Mouse (Mus musculus): ENCODE measurements around the gene Mex3a.

Mex3a gene

DNA sequence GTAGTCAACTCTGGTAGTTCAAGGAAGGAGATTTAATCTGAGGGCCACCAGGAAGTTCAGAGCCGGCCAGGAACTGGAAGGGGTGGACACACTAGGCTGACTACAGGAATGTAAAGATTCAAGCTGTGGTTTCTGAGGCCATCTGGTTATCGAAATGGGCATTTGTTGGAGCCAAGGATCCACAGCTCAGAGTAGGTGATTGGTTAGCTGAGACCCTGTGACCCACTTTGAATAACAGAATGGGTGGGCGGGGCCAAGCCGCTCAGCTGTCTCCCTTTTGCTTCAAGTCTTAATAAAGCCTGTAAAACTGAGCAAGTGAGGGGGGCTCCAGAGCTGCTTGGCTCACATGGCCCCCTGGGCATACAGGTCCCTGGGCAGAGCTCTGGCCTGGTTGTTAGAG lies 29.8 kb downstream of the Mex3a start:
- H3K4me3 ChIP-seq (replicated peaks; ENCODE audit: low read length) = peak overlapping the region; percentile 13
- no peak for TF ChIP-seq POU5F1 (IDR thresholded peaks at IDR 0.05; ENCODE audit: borderline replicate concordance, low read length)
- H3K9me3 ChIP-seq (ENCODE audit: low read length) = no peaks in the 10 kb centered on the region
- peaks cover 99% of the 10 kb centered on the region for H3K4me1 ChIP-seq (replicated peaks; ENCODE audit: low read depth, low read length)
- peaks cover 100% of the 10 kb centered on the region for H3K36me3 ChIP-seq (ENCODE audit: insufficient read depth, low read length)
- no peaks in the 10 kb centered on the region for H3K27me3 ChIP-seq (ENCODE audit: insufficient read depth, low read length)

DNA sequence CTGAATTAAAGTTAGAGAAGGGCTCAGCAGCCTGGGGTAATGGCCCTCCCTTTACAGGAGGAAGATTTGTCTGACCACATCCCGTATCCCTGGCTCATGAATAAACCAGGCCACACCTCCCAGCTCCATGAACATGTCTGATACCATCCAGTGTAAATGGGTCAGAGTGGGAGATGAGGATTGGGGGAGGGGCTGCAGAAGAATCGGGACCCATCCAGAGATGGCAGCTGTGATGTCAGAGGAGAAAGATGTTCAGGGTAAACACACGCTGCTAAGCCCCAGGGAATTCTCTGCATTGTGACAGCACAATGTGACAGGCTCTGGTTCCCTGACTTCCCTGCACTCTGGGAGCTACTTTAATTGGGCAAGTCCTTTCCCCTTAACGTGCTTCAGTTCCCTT lies 31.2 kb downstream of the Mex3a start:
- Histone ChIP-seq H3K9me3 (ENCODE audit: low read length) (0 out of 2 replicates have a peak, but pooled peaks cover 3% of the 10 kb centered on the region), H3K4me1 (replicated peaks; ENCODE audit: low read depth, low read length) (peaks cover 100% of the 10 kb centered on the region), H3K27me3 (ENCODE audit: insufficient read depth, low read length) (no peaks in the 10 kb centered on the region), H3K4me3 (replicated peaks; ENCODE audit: low read length) (peak overlapping the region; percentile 35), H3K36me3 (ENCODE audit: insufficient read depth, low read length) (peaks cover 100% of the 10 kb centered on the region)
- TF ChIP-seq NANOG (IDR thresholded peaks at IDR 0.05; ENCODE audit: borderline replicate concordance, low read length) (no peak), CTCF (conservative IDR thresholded peaks at IDR 0.05; ENCODE audit: low read length) (no peak), POU5F1 (IDR thresholded peaks at IDR 0.05; ENCODE audit: borderline replicate concordance, low read length) (no peak)

DNA sequence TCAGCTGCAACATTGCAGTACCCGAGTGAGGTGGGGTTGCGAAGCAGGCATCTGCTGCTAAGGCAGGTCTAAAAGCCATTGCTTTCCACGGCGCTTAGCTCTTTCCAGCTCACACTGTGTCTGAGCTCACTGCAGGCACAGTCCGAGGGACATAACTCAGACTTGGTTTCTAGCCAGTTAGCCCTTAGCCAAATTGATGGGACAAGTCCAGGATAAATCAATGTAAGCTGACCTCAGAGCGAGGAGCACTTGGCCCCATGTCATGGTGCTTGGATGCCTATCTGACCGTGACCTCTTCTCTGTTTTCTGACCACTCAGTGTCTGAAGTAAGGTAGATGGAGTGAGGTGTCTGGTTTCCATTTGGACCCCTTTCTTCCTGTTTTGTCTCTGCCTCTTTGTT lies 31.8 kb downstream of the Mex3a start:
- Histone ChIP-seq H3K9me3 (ENCODE audit: low read length) (peaks cover 8% of the 10 kb centered on the region), H3K27me3 (ENCODE audit: insufficient read depth, low read length) (no peaks in the 10 kb centered on the region), H3K4me1 (replicated peaks; ENCODE audit: low read depth, low read length) (peaks cover 100% of the 10 kb centered on the region), H3K4me3 (replicated peaks; ENCODE audit: low read length) (peak overlapping the region; percentile 35), H3K36me3 (ENCODE audit: insufficient read depth, low read length) (peaks cover 100% of the 10 kb centered on the region)
- TF ChIP-seq NANOG (IDR thresholded peaks at IDR 0.05; ENCODE audit: borderline replicate concordance, low read length) = no peak
- TF ChIP-seq CTCF (conservative IDR thresholded peaks at IDR 0.05; ENCODE audit: low read length) = no peak

DNA sequence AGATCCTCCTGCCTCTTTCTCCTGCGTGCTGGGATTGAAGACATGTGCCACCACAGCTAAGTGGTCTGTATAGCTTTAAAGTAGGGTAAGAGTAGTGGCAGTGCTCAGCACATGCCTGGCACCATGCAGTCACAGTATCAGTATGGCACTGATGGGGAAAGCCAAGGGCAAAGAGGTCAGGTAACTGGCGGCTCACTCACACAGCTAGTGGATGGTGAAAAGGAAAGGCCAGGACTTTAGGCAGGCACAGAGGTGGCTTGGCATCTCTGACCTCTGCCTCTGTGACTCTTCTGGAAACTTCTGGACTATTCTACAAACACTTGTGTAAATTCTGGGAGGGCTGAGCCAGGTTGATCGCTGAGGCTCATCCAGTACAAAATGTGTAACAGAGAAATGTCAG lies 33.9 kb downstream of the Mex3a start:
- no peaks in the 10 kb centered on the region for H3K27me3 ChIP-seq (ENCODE audit: insufficient read depth, low read length)
- TF ChIP-seq POU5F1 (IDR thresholded peaks at IDR 0.05; ENCODE audit: borderline replicate concordance, low read length) = no peak
- no peak for TF ChIP-seq NANOG (IDR thresholded peaks at IDR 0.05; ENCODE audit: borderline replicate concordance, low read length)

DNA sequence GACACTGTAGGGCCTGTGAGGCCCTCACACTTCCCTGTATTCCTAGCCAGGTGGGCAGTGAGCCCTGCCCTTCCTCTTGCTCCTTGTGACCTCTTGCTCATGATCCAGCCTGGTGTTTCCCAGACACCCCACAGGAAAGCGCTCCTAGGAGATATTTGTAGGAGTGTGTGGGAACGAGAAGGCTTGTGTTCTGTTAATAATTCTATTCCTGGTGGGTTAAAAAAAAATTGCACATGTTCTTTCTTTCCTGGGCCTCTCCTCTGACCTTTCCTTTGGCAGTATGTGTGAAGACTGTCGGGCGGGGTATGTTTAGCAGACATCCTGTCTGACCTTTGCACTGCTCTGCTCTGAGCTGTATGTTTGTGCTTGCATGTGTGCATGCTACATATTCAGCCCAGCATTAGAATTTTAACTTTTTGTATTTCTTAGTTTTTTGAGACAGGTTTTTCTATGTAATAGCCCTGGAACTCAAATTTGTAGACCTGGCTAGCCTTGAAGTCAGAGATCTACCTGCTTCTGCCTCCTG lies 34.4 kb downstream of the Mex3a start:
- Histone ChIP-seq H3K27me3 (ENCODE audit: insufficient read depth, low read length) (no peaks in the 10 kb centered on the region), H3K4me3 (replicated peaks; ENCODE audit: low read length) (peak overlapping the region; percentile 80)
- no peak for TF ChIP-seq POU5F1 (IDR thresholded peaks at IDR 0.05; ENCODE audit: borderline replicate concordance, low read length)

More for the DNA sequence above, 33.9 kb downstream of the Mex3a start:
- Histone ChIP-seq H3K36me3 (ENCODE audit: insufficient read depth, low read length) (peaks cover 97% of the 10 kb centered on the region), H3K4me3 (replicated peaks; ENCODE audit: low read length) (peak overlapping the region; percentile 47), H3K9me3 (ENCODE audit: low read length) (peaks cover 29% of the 10 kb centered on the region), H3K4me1 (replicated peaks; ENCODE audit: low read depth, low read length) (peaks cover 94% of the 10 kb centered on the region)

DNA sequence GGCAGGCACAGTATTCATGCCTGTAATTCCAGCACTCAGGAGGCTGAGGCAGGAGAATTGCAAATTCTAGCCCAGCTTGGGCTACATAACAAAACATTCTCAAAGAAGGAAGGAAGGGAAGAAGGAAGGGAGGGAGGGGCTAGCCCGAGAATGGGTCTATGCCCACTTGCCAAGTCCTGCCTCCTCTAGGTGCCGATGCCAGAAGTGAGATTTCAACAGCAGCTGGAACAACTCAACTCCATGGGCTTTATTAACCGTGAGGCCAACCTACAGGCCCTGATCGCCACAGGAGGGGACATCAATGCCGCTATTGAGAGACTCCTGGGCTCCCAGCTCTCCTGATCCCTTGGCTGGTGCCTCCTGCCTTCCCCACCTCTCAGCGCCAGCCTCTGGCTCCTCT lies 35.7 kb downstream of the Mex3a start:
- Histone ChIP-seq H3K9me3 (ENCODE audit: low read length) (peaks cover 37% of the 10 kb centered on the region), H3K4me3 (replicated peaks; ENCODE audit: low read length) (peak overlapping the region; percentile 80), H3K36me3 (ENCODE audit: insufficient read depth, low read length) (peaks cover 79% of the 10 kb centered on the region), H3K4me1 (replicated peaks; ENCODE audit: low read depth, low read length) (peaks cover 82% of the 10 kb centered on the region), H3K27me3 (ENCODE audit: insufficient read depth, low read length) (no peaks in the 10 kb centered on the region)
- TF ChIP-seq NANOG (IDR thresholded peaks at IDR 0.05; ENCODE audit: borderline replicate concordance, low read length) (no peak), POU5F1 (IDR thresholded peaks at IDR 0.05; ENCODE audit: borderline replicate concordance, low read length) (no peak), CTCF (conservative IDR thresholded peaks at IDR 0.05; ENCODE audit: low read length) (no peak)

More for the DNA sequence above, 34.4 kb downstream of the Mex3a start:
- H3K36me3 ChIP-seq (ENCODE audit: insufficient read depth, low read length) = peaks cover 92% of the 10 kb centered on the region
- peaks cover 94% of the 10 kb centered on the region for H3K4me1 ChIP-seq (replicated peaks; ENCODE audit: low read depth, low read length)
- H3K9me3 ChIP-seq (ENCODE audit: low read length) = peaks cover 32% of the 10 kb centered on the region

DNA sequence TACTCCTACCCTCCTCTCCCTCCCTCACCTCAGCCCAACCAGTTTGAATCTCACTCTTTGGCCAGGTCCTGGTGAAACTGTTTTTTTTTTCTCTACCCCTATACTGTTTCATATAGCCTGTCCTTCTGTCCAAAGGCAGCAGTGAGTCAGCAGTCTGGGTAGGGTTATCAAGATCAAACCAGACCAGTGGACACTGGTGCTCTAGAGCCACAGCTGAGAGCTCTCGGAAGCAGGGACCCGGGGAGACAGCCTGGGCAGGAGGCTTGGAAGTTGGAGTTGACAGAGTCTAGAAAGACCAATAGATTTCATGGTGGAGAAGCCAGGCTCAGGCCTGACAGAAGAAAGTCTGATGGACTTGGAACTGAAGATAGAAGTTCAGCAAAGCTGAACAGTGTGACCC lies 36.4 kb downstream of the Mex3a start:
- Histone ChIP-seq H3K36me3 (ENCODE audit: insufficient read depth, low read length) (peaks cover 72% of the 10 kb centered on the region), H3K4me3 (replicated peaks; ENCODE audit: low read length) (peak overlapping the region; percentile 80), H3K9me3 (ENCODE audit: low read length) (peaks cover 43% of the 10 kb centered on the region), H3K4me1 (replicated peaks; ENCODE audit: low read depth, low read length) (peaks cover 82% of the 10 kb centered on the region), H3K27me3 (ENCODE audit: insufficient read depth, low read length) (no peaks in the 10 kb centered on the region)
- TF ChIP-seq CTCF (conservative IDR thresholded peaks at IDR 0.05; ENCODE audit: low read length) = no peak

DNA sequence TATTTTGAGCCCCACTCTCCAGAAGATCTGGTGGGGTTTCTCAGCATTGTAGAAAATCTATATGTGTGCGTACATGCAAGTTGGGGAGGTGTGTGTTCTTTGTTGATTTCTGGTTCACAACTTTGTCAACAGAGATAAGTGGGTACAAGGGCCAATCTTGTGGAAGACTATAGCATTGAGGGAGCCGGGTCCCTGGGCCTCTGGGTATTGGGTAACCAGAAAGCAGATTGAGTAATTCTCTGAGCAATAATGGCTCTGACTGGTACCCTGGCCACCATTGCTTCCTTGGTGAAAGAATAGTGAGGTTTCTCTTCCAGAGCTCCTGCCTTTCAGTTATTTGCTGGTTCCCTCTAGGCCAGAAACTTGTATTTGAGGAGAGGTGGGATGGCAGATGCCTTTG lies 36.9 kb downstream of the Mex3a start:
- H3K27me3 ChIP-seq (ENCODE audit: insufficient read depth, low read length) = no peaks in the 10 kb centered on the region
- H3K36me3 ChIP-seq (ENCODE audit: insufficient read depth, low read length) = peaks cover 67% of the 10 kb centered on the region
- H3K9me3 ChIP-seq (ENCODE audit: low read length) = peaks cover 43% of the 10 kb centered on the region
- TF ChIP-seq CTCF (conservative IDR thresholded peaks at IDR 0.05; ENCODE audit: low read length) = no peak
- TF ChIP-seq NANOG (IDR thresholded peaks at IDR 0.05; ENCODE audit: borderline replicate concordance, low read length) = no peak
- TF ChIP-seq POU5F1 (IDR thresholded peaks at IDR 0.05; ENCODE audit: borderline replicate concordance, low read length) = no peak
- H3K4me3 ChIP-seq (replicated peaks; ENCODE audit: low read length) = peak overlapping the region; percentile 80
- peaks cover 82% of the 10 kb centered on the region for H3K4me1 ChIP-seq (replicated peaks; ENCODE audit: low read depth, low read length)

DNA sequence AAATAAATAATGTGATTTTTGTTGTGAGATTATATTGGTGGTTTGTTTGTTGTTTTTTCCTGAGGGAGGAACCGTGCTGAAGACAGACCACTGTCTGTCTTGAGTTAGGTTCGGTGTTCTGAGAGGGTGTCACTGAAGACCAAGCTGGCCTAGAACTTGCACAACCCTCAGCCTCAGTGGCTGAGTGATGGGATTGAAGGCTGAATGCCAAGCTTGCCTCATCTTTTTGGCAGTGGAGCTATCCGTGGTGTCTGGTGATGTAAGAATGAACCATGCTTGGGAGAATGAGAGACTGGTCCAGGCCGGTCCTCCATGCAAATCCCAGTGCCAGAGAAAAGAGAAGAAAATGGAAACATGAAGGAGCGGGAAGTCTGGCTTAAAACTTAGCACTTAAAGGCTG lies 37.5 kb downstream of the Mex3a start:
- H3K36me3 ChIP-seq (ENCODE audit: insufficient read depth, low read length) = peaks cover 61% of the 10 kb centered on the region
- no peak for TF ChIP-seq CTCF (conservative IDR thresholded peaks at IDR 0.05; ENCODE audit: low read length)
- TF ChIP-seq NANOG (IDR thresholded peaks at IDR 0.05; ENCODE audit: borderline replicate concordance, low read length) = no peak
- no peak for TF ChIP-seq POU5F1 (IDR thresholded peaks at IDR 0.05; ENCODE audit: borderline replicate concordance, low read length)
- peaks cover 43% of the 10 kb centered on the region for H3K9me3 ChIP-seq (ENCODE audit: low read length)
- peak overlapping the region; percentile 80 for H3K4me3 ChIP-seq (replicated peaks; ENCODE audit: low read length)
- peaks cover 78% of the 10 kb centered on the region for H3K4me1 ChIP-seq (replicated peaks; ENCODE audit: low read depth, low read length)
- no peaks in the 10 kb centered on the region for H3K27me3 ChIP-seq (ENCODE audit: insufficient read depth, low read length)
